In genomic region chr16:9408196-9408595, GRCm38 (mm10) we compare ENCODE assay signal across 23 mouse cellular contexts.
DNase-seq lines count a peak whose midpoint lies in the region; ATAC-seq lines count a peak whose summit lies in the region.
"Had no signal": no experiment of that assay in that cellular context is flagged by ENCODE, and none has a peak within 500 bp of the region (broad histone marks: within the 10 kb centered on the region; RNA-seq: fewer than 3 reads in every experiment).

No protein-coding gene starts in this region.

- peak; percentile 19 for DNase-seq in adrenal gland, adult 2 months
- DNase-seq in adrenal gland, adult 8-10 months = no peak
- peak; percentile 56 for DNase-seq in heart, adult 11 months
- peak; percentile 74 for DNase-seq in Muller cell, postnatal 12 days (ENCODE audit: inconsistent ontology term)
- DNase-seq in brain, adult 2 months (ENCODE audit: low read depth, low spot score) = peak; percentile 58
- DNase-seq in testis, postnatal 10 days (ENCODE audit: low spot score) = no peak
- DNase-seq: adrenal gland, postnatal 10 days; adrenal gland, postnatal 14 days; adrenal gland, postnatal 25 days; B cell, adult 2 months; cerebellum, adult 11 months; cerebellum, adult 11-12 months; cerebellum, adult 18-20 months; cerebellum, adult 2 months; cerebellum, adult 8-10 months; cerebellum, adult 9-10 months had no signal

- H3K4me1 ChIP-seq in heart, embryonic 11.5 days (ENCODE audit: control insufficient read depth, insufficient read depth, low read length) = no peaks in the 10 kb centered on the region

- no peaks in the 10 kb centered on the region for H3K27me3 ChIP-seq in heart, embryonic 11.5 days (ENCODE audit: control insufficient read depth, insufficient read depth, low read length)
- H3K27me3 ChIP-seq: CH12.LX, Patski had no signal

- ATAC-seq in heart, embryonic 11.5 days (replicated peaks; ENCODE audit: insufficient number of reproducible peaks, low FRiP score, low TSS enrichment) = no peak
- no peak for ATAC-seq in frontal cortex, adult (ENCODE audit: low TSS enrichment)
- ATAC-seq: activated CD4-positive, CD25-positive, alpha-beta regulatory T cell, adult 4 months; CD4-positive, CD25-positive, alpha-beta regulatory T cell, adult 4 months; Patski had no signal

- no peak overlapping the region for H3K4me3 ChIP-seq in heart, embryonic 11.5 days (ENCODE audit: low read depth, low read length)

- no peak overlapping the region for H3K9ac ChIP-seq in heart, embryonic 11.5 days (ENCODE audit: low read depth, low read length)

- H3K9me3 ChIP-seq in heart, embryonic 11.5 days (replicated peaks; ENCODE audit: control insufficient read depth, low read length) = no peaks in the 10 kb centered on the region
- H3K9me3 ChIP-seq: G1E had no signal

- 65% methylated on average over 1 of the region's 1 CpGs for WGBS in heart, embryonic 11.5 days (ENCODE audit: insufficient replicate concordance)

- no peak overlapping the region for H3K27ac ChIP-seq in heart, embryonic 11.5 days (ENCODE audit: low read depth, low read length)

- no peak overlapping the region for H3K4me2 ChIP-seq in heart, embryonic 11.5 days

- H3K36me3 ChIP-seq in heart, embryonic 11.5 days (ENCODE audit: control insufficient read depth, insufficient read depth, low read length) = no peaks in the 10 kb centered on the region
- H3K36me3 ChIP-seq: G1E had no signal

Comparison
In these comparisons a context has a peak if more than half of its experiments do, and no peak if none do; other contexts are left out.
1. DNase-seq: peak in adrenal gland, adult 2 months (single experiment), heart, adult 11 months (single experiment), Muller cell, postnatal 12 days (single experiment) and brain, adult 2 months (single experiment); none in adrenal gland, adult 8-10 months (single experiment) and testis, postnatal 10 days (single experiment).